Mouse (Mus musculus) spleen, adult 2 months (tissue): ENCODE measurements at regions not wholly inside any gene's neighbourhood (a gene's known extent, or its start where the extent isn't known, plus 50 kb on each side); places are given as distances from the start of the nearest gene placed in this dataset.

Experiments
- DNase-seq, 2 experiments: peaks; one replicate each; pipeline versions ENCODE4 v3.0.0 to v3.0.0-alpha.2; 2012 to 2021; ENCODE audit warnings: low spot score in 2 of 2, low read depth in 1 of 2
- H3K27ac ChIP-seq: fragments of 200-500 bp; 2 replicates; pipeline ENCODE4 v1.5.1; 2012; ENCODE audit warnings: low read length, inconsistent platforms; ENCODE audit not compliant: insufficient read depth
- H3K27me3 ChIP-seq: fragments of 200-500 bp; 2 replicates; pipeline ENCODE4 v1.6.1; 2012; ENCODE audit warnings: mild to moderate bottlenecking, moderate library complexity, low read length, inconsistent platforms; ENCODE audit not compliant: control insufficient read depth, insufficient read depth
- H3K36me3 ChIP-seq: fragments of 200-500 bp; 2 replicates; pipeline ENCODE4 v1.6.1; 2012; ENCODE audit warnings: mild to moderate bottlenecking, low read length, inconsistent platforms; ENCODE audit not compliant: control insufficient read depth, insufficient read depth
- H3K4me1 ChIP-seq: fragments of 200-500 bp; 2 replicates; pipeline ENCODE4 v1.6.1; 2011; ENCODE audit warnings: inconsistent platforms; ENCODE audit not compliant: control insufficient read depth, insufficient read depth, insufficient read length
- H3K4me3 ChIP-seq: fragments of 200-500 bp; 2 replicates; pipeline ENCODE4 v1.5.1; 2011; ENCODE audit warnings: mild to moderate bottlenecking, inconsistent platforms; ENCODE audit not compliant: insufficient read depth, insufficient read length; ENCODE audit errors: extremely low read depth
- CTCF ChIP-seq: fragments of 200-500 bp; IDR thresholded peaks from 2 replicates; pipeline ENCODE4 v1.5.1; 2011; ENCODE audit warnings: mild to moderate bottlenecking, inconsistent platforms; ENCODE audit not compliant: insufficient read depth, insufficient read length, insufficient replicate concordance; ENCODE audit errors: extremely low read depth
- POLR2A ChIP-seq: fragments of 200-500 bp; IDR thresholded peaks from 2 replicates; pipeline ENCODE4 v1.6.1; 2011; ENCODE audit warnings: low read depth, low read length, inconsistent platforms
- WGBS: fragments of 180-500 bp; shearing (Covaris S2); methylation state at CpG from one replicate; pipeline ENCODE4 v1.1.7; 2018; 5-methylcytosine and 5-hydroxymethylcytosine counted together

GRCm38 (mm10) chr14:76872510-76872909 lies 164.1 kb upstream of the Ccdc122 start:
- 93% methylated on average over 7 of the region's 7 CpGs for WGBS
- Histone ChIP-seq H3K27me3 (no peaks in the 10 kb centered on the region), H3K27ac (no peak overlapping the region), H3K4me1 (no peaks in the 10 kb centered on the region), H3K36me3 (no peaks in the 10 kb centered on the region), H3K4me3 (no peak overlapping the region)
- DNase-seq, result no peak
- TF ChIP-seq POLR2A (no peak), CTCF (no peak)

- H3K4me3 ChIP-seq, result no peak overlapping the region
- 85% methylated on average over 3 of the region's 3 CpGs for WGBS
- H3K36me3 ChIP-seq, result no peaks in the 10 kb centered on the region
- no peak for DNase-seq
- no peaks in the 10 kb centered on the region for H3K4me1 ChIP-seq
- H3K27ac ChIP-seq, result no peak overlapping the region
- TF ChIP-seq POLR2A, result no peak
- TF ChIP-seq CTCF, result no peak
- H3K27me3 ChIP-seq, result no peaks in the 10 kb centered on the region
These were observed 167.7 kb upstream of the Ccdc122 start for GRCm38 (mm10) chr14:76868831-76869230.

GRCm38 (mm10) chr14:76868131-76868530 lies 168.4 kb upstream of the Ccdc122 start:
- DNase-seq, result no peak
- whole genome bisulfite sequencing, result 94% methylated on average over 5 of the region's 5 CpGs
- H3K27me3 ChIP-seq, result no peaks in the 10 kb centered on the region
- H3K4me1 ChIP-seq, result no peaks in the 10 kb centered on the region
- H3K27ac ChIP-seq, result no peak overlapping the region
- no peaks in the 10 kb centered on the region for H3K36me3 ChIP-seq
- no peak for TF ChIP-seq POLR2A
- TF ChIP-seq CTCF, result no peak
- H3K4me3 ChIP-seq, result no peak overlapping the region

- TF ChIP-seq POLR2A, result no peak
- no peak for TF ChIP-seq CTCF
- Histone ChIP-seq H3K4me1 (no peaks in the 10 kb centered on the region), H3K36me3 (no peaks in the 10 kb centered on the region), H3K27me3 (no peaks in the 10 kb centered on the region), H3K27ac (no peak overlapping the region), H3K4me3 (no peak overlapping the region)
- WGBS, result 89% methylated on average over 4 of the region's 4 CpGs
- no peak for DNase-seq
These were observed 171.9 kb upstream of the Ccdc122 start for GRCm38 (mm10) chr14:76864664-76865063.

- DNase-seq, result no peak
- TF ChIP-seq CTCF, result no peak
- no peak for TF ChIP-seq POLR2A
- H3K4me1 ChIP-seq, result no peaks in the 10 kb centered on the region
- 83% methylated on average over 13 of the region's 13 CpGs for WGBS
- no peaks in the 10 kb centered on the region for H3K36me3 ChIP-seq
- no peak overlapping the region for H3K27ac ChIP-seq
- no peak overlapping the region for H3K4me3 ChIP-seq
- H3K27me3 ChIP-seq, result no peaks in the 10 kb centered on the region
These were observed 173.4 kb upstream of the Ccdc122 start for GRCm38 (mm10) chr14:76863035-76863706.

- H3K27ac ChIP-seq, result no peak overlapping the region
- H3K27me3 ChIP-seq, result no peaks in the 10 kb centered on the region
- H3K4me3 ChIP-seq, result no peak overlapping the region
- no peaks in the 10 kb centered on the region for H3K36me3 ChIP-seq
- no peaks in the 10 kb centered on the region for H3K4me1 ChIP-seq
- no peak for DNase-seq
- 84% methylated on average over 5 of the region's 5 CpGs for WGBS
- TF ChIP-seq POLR2A (no peak), CTCF (no peak)
These were observed 178.2 kb upstream of the Ccdc122 start for GRCm38 (mm10) chr14:76858396-76858795.

GRCm38 (mm10) chr14:76857196-76857773 lies 179.3 kb upstream of the Ccdc122 start:
- no peak for DNase-seq
- Histone ChIP-seq H3K4me3 (no peak overlapping the region), H3K4me1 (no peaks in the 10 kb centered on the region), H3K27ac (no peak overlapping the region), H3K27me3 (no peaks in the 10 kb centered on the region), H3K36me3 (no peaks in the 10 kb centered on the region)
- TF ChIP-seq POLR2A (no peak), CTCF (no peak)
- 33% methylated on average over 10 of the region's 10 CpGs for WGBS
